In the genomic region with DNA sequence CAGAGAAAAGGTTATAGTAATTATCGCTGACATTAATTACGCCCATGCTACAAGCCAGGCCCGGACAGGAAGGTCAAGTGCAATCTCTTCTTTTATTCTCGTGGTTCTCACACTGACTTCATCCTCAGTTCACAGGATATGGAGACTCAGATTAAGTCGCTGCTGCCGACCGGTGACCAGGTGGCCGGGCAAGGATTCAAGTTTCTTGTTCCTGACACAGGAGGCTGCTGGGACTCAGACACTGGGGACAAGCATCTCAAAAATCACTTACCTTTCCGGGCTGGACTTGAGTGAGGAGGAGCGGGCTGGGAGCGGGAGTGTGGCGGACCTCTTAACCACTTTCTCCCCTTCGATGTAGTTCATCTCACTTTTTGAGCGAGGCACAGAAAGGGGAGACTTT, we compare ENCODE assay signal across 19 mouse cellular contexts.
A peak's percentile ranks its signal among the peaks of the same experiment; 100 is the strongest.
DNase-seq lines count a peak whose midpoint lies in the region; ATAC-seq and TF ChIP-seq lines count a peak whose summit lies in the region.
"Had no signal": no experiment of that assay in that cellular context is flagged by ENCODE, and none has a peak within 500 bp of the region (broad histone marks: within the 10 kb centered on the region; RNA-seq: fewer than 3 reads in every experiment).

No protein-coding gene starts in this region.

- H3K4me3 ChIP-seq in brown adipose tissue, adult 24 weeks (ENCODE audit: insufficient read depth, low read depth, low read length), result no peak overlapping the region; the same call in 1 of the 2 replicates
- no peak overlapping the region for H3K4me3 ChIP-seq in cerebellum, adult 2 months (replicated peaks; ENCODE audit: insufficient read depth, low read depth, low read length)
- H3K4me3 ChIP-seq: embryonic facial prominence, embryonic 13.5 days; forebrain, embryonic 13.5 days; heart, embryonic 15.5 days; hindbrain, embryonic 13.5 days had no signal

- peaks cover 21% of the 10 kb centered on the region for H3K4me1 ChIP-seq in brown adipose tissue, adult 24 weeks (ENCODE audit: control insufficient read depth, insufficient read depth, insufficient read length, low read length)
- H3K4me1 ChIP-seq in cerebellum, adult 2 months (ENCODE audit: control insufficient read depth, insufficient read depth, low read length), result peaks cover 11% of the 10 kb centered on the region

- TF ChIP-seq CTCF in cerebellum, adult 2 months (IDR thresholded peaks at IDR 0.05; ENCODE audit: borderline replicate concordance, insufficient read depth, low read depth, low read length), result no peak

- 19% methylated on average over 14 of the region's 14 CpGs for WGBS in cerebellum, adult 2 months

- no peak for TF ChIP-seq POLR2A in cerebellum, adult 2 months (IDR thresholded peaks at IDR 0.05; ENCODE audit: borderline replicate concordance, insufficient read depth, low read length)

- DNase-seq in brain, adult 2 months (ENCODE audit: low read depth, low spot score), result peak; percentile 89
- peak; percentile 76 to 85 for DNase-seq in cerebellum, adult 2 months
- peak; percentile 78 to 80 for DNase-seq in cerebellum, postnatal 10 days
- no peak for DNase-seq in thymus, postnatal 0 days (ENCODE audit: low spot score)
- DNase-seq in spleen, postnatal 36 days (ENCODE audit: low spot score in 2 of 2), result no peak
- DNase-seq in layer of hippocampus, adult 9-10 months (ENCODE audit: low spot score), result no peak
- DNase-seq: adrenal gland, adult 2 months; adrenal gland, postnatal 25 days; forebrain, postnatal 0 days; gastrocnemius, postnatal 14 days; heart, postnatal 14 days; kidney, adult 11 months had no signal

- no peak for ATAC-seq in megakaryocyte-erythroid progenitor cell, adult 5-6 weeks (replicated peaks; ENCODE audit: low FRiP score, low TSS enrichment, poor library complexity, severe bottlenecking)
- ATAC-seq: forebrain, embryonic 13.5 days; forebrain, postnatal 0 days; hindbrain, postnatal 0 days had no signal

- peak overlapping the region; percentile 65 for H3K27ac ChIP-seq in brown adipose tissue, adult 24 weeks (replicated peaks; ENCODE audit: low read depth, low read length)
- H3K27ac ChIP-seq in cerebellum, adult 2 months (ENCODE audit: insufficient read depth, low read length), result no peak overlapping the region
- H3K27ac ChIP-seq: embryonic facial prominence, embryonic 13.5 days; forebrain, embryonic 13.5 days; heart, embryonic 15.5 days; hindbrain, embryonic 13.5 days; hindbrain, postnatal 0 days had no signal

- H3K27me3 ChIP-seq in cerebellum, adult 2 months (ENCODE audit: control insufficient read depth, insufficient read depth, low read length), result no peaks in the 10 kb centered on the region
- H3K27me3 ChIP-seq: embryonic facial prominence, embryonic 13.5 days; forebrain, embryonic 13.5 days; heart, embryonic 15.5 days; hindbrain, embryonic 13.5 days had no signal

Comparison
In these comparisons a context has a peak if more than half of its experiments do, and no peak if none do; other contexts are left out.
1. DNase-seq: peak in brain, adult 2 months (single experiment), cerebellum, adult 2 months (2 of 2) and cerebellum, postnatal 10 days (2 of 2); none in thymus, postnatal 0 days (single experiment), spleen, postnatal 36 days (0 of 2) and layer of hippocampus, adult 9-10 months (single experiment).